Mouse (Mus musculus) heart, embryonic 16.5 days (tissue): ENCODE results near the gene Adamtsl1. TPM values are rescaled to one million over a fixed set of nuclear protein-coding genes. Genes with fewer than 3 reads are reported as not detected.

Experiments
- ATAC-seq: fragments of 200-750 bp; cut with Nextera tagmentation; replicated peaks from 2 replicates; pipeline ENCODE4 v1.8.0; 2017; ENCODE audit warnings: moderate number of reproducible peaks; ENCODE audit not compliant: insufficient read depth, low FRiP score; ENCODE audit errors: extremely low read depth
- H3K27ac ChIP-seq: fragments of 300-500 bp; sonication (generic); 2 replicates; pipeline ENCODE4 v1.5.1; 2014; ENCODE audit warnings: mild to moderate bottlenecking, low read length, control low read depth, moderate library complexity
- H3K27me3 ChIP-seq: fragments of 300-500 bp; sonication (generic); 2 replicates; pipeline ENCODE4 v1.6.1; 2014; ENCODE audit warnings: low read length, mixed read lengths; ENCODE audit not compliant: control insufficient read depth, insufficient read depth
- H3K36me3 ChIP-seq: fragments of 300-500 bp; sonication (generic); 2 replicates; pipeline ENCODE4 v1.6.1; 2014; ENCODE audit not compliant: control insufficient read depth, insufficient read depth
- H3K4me1 ChIP-seq: fragments of 300-500 bp; sonication (generic); 2 replicates; pipeline ENCODE4 v1.6.1; 2014; ENCODE audit warnings: low read length, mixed read lengths; ENCODE audit not compliant: control insufficient read depth, insufficient read depth
- H3K4me2 ChIP-seq: fragments of 300-500 bp; sonication (generic); 2 replicates; pipeline ENCODE4 v1.6.1; 2014; ENCODE audit warnings: low read depth, mild to moderate bottlenecking, control low read depth, low read length
- H3K4me3 ChIP-seq: fragments of 300-500 bp; sonication (generic); 2 replicates; pipeline ENCODE4 v1.5.1; 2014; ENCODE audit warnings: mild to moderate bottlenecking, control low read depth, low read length
- H3K9ac ChIP-seq: fragments of 300-500 bp; sonication (generic); 2 replicates; pipeline ENCODE4 v1.6.1; 2014; ENCODE audit warnings: low read length, control low read depth
- H3K9me3 ChIP-seq: fragments of 300-500 bp; sonication (generic); replicated peaks from 2 replicates; pipeline ENCODE4 v1.6.1; 2016; ENCODE audit warnings: low read length; ENCODE audit not compliant: control insufficient read depth
- WGBS: fragments of 180-500 bp; shearing (Covaris S2); extraction: QIAGEN DNeasy Blood & Tissue Kit; methylation state at CpG from one replicate; pipeline ENCODE4 v1.1.7; 2014; 5-methylcytosine and 5-hydroxymethylcytosine counted together
- polyA plus RNA-seq: library from polyadenylated mRNA; unstranded; fragments of >200 nt; fragmentation: Nextera tagmentation; extraction: Ambion mirVana; gene quantifications from 2 replicates; pipeline ENCODE4 v1.2.1, GENCODE M21; 2015

Adamtsl1 gene
- polyA plus RNA-seq, 1 experiment from 2014 or later, result 7.9 TPM

DNA sequence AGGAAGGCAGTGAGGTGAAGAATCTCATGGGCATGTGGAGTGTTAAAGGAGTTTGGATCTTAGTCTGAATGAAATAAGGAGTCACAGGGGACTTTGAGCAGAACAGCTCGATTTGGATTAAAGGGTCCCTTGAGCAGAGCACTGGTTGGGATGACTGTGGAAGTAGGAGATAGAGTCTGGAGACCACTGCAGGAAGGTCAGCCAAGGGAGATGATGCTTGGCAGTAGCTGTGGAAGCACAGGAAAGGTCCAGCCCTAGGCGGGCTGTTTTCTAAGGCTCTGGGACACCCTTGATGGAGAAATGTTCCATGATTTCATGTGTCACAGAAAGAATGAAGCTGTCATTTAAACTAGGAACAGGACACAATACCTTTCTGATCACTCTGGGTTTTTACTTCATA lies 689.3 kb downstream of the Adamtsl1 start:
- ATAC-seq, result no peak

DNA sequence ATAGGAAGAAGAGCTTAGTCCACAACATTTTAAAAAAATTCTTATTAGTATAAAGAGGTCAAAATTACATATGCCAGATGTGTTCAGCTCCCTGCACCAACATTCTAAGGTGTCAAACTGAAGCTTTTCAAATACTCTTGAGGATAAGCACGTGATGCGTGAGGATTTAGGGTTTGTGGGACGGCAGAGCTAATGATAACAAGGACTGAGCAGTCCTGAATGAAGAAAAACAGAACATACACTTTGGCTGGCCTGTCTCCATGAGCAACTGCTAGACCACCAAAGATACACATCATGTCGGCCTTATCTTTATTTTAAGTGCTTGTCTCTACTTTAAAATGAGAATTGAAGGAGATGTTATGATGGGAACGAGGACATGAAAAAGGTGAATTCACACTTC lies 710.9 kb downstream of the Adamtsl1 start:
- H3K4me1 ChIP-seq, result no peaks in the 10 kb centered on the region
- no peaks in the 10 kb centered on the region for H3K9me3 ChIP-seq
- no peak overlapping the region for H3K27ac ChIP-seq
- ATAC-seq, result no peak
- no peak overlapping the region for H3K4me2 ChIP-seq
- no peak overlapping the region for H3K4me3 ChIP-seq
- H3K27me3 ChIP-seq, result no peaks in the 10 kb centered on the region
- 45% methylated on average over 5 of the region's 5 CpGs for WGBS
- H3K9ac ChIP-seq, result no peak overlapping the region
- H3K36me3 ChIP-seq, result 0 out of 2 replicates have a peak, but pooled peaks cover 2% of the 10 kb centered on the region

More for the DNA sequence above, 689.3 kb downstream of the Adamtsl1 start:
- Histone ChIP-seq H3K4me2 (no peak overlapping the region), H3K4me3 (no peak overlapping the region), H3K36me3 (no peaks in the 10 kb centered on the region; the same call in 1 of the 2 replicates), H3K9me3 (no peaks in the 10 kb centered on the region), H3K9ac (no peak overlapping the region), H3K27ac (no peak overlapping the region), H3K4me1 (peaks cover 7% of the 10 kb centered on the region), H3K27me3 (no peaks in the 10 kb centered on the region)
- 55% methylated on average over 2 of the region's 2 CpGs for WGBS

GRCm38 (mm10) chr4:86227096-86227495 lies 713.1 kb downstream of the Adamtsl1 start:
- H3K36me3 ChIP-seq, result 0 out of 2 replicates have a peak, but pooled peaks cover 2% of the 10 kb centered on the region
- ATAC-seq, result no peak
- no peak overlapping the region for H3K4me3 ChIP-seq
- no peak overlapping the region for H3K27ac ChIP-seq
- no peak overlapping the region for H3K9ac ChIP-seq
- H3K4me1 ChIP-seq, result no peaks in the 10 kb centered on the region
- H3K4me2 ChIP-seq, result no peak overlapping the region
- no peaks in the 10 kb centered on the region for H3K9me3 ChIP-seq
- H3K27me3 ChIP-seq, result no peaks in the 10 kb centered on the region
- 75% methylated on average over 1 of the region's 1 CpGs for WGBS

DNA sequence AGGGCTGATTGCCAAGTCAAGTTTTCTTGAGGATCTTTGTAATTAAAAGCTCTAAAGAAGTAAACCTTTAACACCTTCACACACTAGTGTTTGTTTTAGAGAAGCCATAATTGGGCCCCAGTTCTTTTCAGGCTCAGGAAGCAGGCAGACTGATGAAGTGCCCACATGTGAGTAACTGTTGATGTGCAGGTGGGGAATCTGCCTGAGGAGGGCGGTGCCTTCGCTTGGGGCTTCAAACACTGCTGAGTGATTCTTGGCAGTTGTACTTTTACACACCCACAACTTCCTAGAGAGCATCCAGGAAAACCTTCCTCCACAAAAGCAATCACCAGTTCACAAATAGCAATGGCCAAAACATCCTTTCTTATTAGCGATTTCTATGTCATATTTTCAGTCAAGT lies 719.2 kb downstream of the Adamtsl1 start:
- no peaks in the 10 kb centered on the region for H3K27me3 ChIP-seq
- WGBS, result 64% methylated on average over 3 of the region's 3 CpGs
- H3K27ac ChIP-seq, result no peak overlapping the region
- no peak for ATAC-seq
- H3K4me2 ChIP-seq, result no peak overlapping the region
- H3K4me1 ChIP-seq, result no peaks in the 10 kb centered on the region
- no peaks in the 10 kb centered on the region for H3K36me3 ChIP-seq
- no peak overlapping the region for H3K4me3 ChIP-seq
- H3K9ac ChIP-seq, result no peak overlapping the region
- H3K9me3 ChIP-seq, result no peaks in the 10 kb centered on the region

GRCm38 (mm10) chr4:86241854-86242424 lies 728.0 kb downstream of the Adamtsl1 start:
- H3K27me3 ChIP-seq, result no peaks in the 10 kb centered on the region
- no peaks in the 10 kb centered on the region for H3K36me3 ChIP-seq
- H3K4me1 ChIP-seq, result no peaks in the 10 kb centered on the region
- ATAC-seq, result no peak
- WGBS, result 82% methylated on average over 2 of the region's 2 CpGs
- no peaks in the 10 kb centered on the region for H3K9me3 ChIP-seq
- H3K9ac ChIP-seq, result no peak overlapping the region
- H3K4me3 ChIP-seq, result no peak overlapping the region
- H3K27ac ChIP-seq, result no peak overlapping the region
- H3K4me2 ChIP-seq, result no peak overlapping the region

DNA sequence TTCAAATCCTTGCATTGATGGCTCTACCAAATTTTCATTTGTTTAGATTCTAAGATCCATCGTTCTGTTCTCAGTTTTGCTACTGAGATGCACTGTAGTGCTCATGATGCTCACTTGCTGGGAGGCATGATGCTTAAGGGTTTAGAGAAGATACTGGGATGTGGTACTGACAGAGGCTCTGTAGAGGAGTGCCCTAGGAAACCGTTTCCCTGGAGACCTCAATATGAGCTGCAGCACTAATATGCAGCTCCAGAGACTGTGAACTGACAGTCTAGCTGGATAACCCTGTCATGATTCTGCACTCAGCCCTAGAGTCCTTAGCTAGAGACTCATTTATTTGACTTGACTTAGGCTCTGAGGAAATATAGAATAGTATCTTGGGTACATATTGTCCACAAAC lies 756.1 kb downstream of the Adamtsl1 start:
- Histone ChIP-seq H3K4me3 (no peak overlapping the region), H3K9me3 (no peaks in the 10 kb centered on the region), H3K27me3 (no peaks in the 10 kb centered on the region), H3K36me3 (no peaks in the 10 kb centered on the region), H3K27ac (no peak overlapping the region), H3K4me1 (peaks cover 5% of the 10 kb centered on the region; the same call in 1 of the 2 replicates), H3K9ac (no peak overlapping the region), H3K4me2 (no peak overlapping the region)
- ATAC-seq, result no peak
- WGBS, result 69% methylated on average over 2 of the region's 2 CpGs

DNA sequence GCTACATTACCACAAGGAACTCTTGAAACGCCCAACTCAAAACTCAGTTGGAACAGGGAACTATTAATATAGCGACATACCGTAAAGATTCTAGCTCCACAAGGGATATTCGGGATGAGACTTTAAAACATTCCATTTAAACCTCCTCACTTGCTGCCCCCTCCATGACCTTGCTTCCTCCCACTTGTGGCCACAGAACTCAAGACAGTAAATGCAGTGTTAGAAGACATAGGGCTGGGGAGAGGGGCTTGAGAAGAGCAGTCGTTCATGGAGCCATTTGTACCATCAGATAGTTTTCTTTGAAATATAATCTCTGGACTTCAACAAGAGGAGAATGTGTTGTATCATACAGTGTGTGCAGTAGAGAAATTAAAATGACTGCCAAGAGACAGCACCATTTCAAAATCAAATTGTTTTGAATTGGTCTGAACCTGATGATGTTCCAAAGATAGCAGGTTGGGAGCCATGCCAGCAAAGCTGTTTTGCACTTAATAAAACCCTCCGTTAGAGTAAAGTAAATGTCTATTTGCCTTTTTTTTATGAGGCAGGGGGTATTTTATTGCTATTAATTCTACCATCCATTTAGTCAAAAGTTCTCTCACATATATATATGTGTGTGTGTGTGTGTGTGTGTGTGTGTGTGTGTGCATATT lies 759.9 kb downstream of the Adamtsl1 start:
- no peaks in the 10 kb centered on the region for H3K9me3 ChIP-seq
- no peak overlapping the region for H3K4me2 ChIP-seq
- H3K4me3 ChIP-seq, result no peak overlapping the region
- H3K4me1 ChIP-seq, result peaks cover 19% of the 10 kb centered on the region
- no peaks in the 10 kb centered on the region for H3K27me3 ChIP-seq
- no peaks in the 10 kb centered on the region for H3K36me3 ChIP-seq
- H3K27ac ChIP-seq, result no peak overlapping the region
- no peak overlapping the region for H3K9ac ChIP-seq
- ATAC-seq, result no peak
- 57% methylated on average over 6 of the region's 6 CpGs for WGBS

- 76% methylated on average over 2 of the region's 2 CpGs for WGBS
- H3K27ac ChIP-seq, result no peak overlapping the region
- H3K9ac ChIP-seq, result no peak overlapping the region
- H3K9me3 ChIP-seq, result no peaks in the 10 kb centered on the region
- ATAC-seq, result no peak
- H3K36me3 ChIP-seq, result no peaks in the 10 kb centered on the region
- H3K4me3 ChIP-seq, result no peak overlapping the region
- H3K27me3 ChIP-seq, result no peaks in the 10 kb centered on the region
- peaks cover 19% of the 10 kb centered on the region for H3K4me1 ChIP-seq
- no peak overlapping the region for H3K4me2 ChIP-seq
These were observed 760.7 kb downstream of the Adamtsl1 start for GRCm38 (mm10) chr4:86274663-86275062.

DNA sequence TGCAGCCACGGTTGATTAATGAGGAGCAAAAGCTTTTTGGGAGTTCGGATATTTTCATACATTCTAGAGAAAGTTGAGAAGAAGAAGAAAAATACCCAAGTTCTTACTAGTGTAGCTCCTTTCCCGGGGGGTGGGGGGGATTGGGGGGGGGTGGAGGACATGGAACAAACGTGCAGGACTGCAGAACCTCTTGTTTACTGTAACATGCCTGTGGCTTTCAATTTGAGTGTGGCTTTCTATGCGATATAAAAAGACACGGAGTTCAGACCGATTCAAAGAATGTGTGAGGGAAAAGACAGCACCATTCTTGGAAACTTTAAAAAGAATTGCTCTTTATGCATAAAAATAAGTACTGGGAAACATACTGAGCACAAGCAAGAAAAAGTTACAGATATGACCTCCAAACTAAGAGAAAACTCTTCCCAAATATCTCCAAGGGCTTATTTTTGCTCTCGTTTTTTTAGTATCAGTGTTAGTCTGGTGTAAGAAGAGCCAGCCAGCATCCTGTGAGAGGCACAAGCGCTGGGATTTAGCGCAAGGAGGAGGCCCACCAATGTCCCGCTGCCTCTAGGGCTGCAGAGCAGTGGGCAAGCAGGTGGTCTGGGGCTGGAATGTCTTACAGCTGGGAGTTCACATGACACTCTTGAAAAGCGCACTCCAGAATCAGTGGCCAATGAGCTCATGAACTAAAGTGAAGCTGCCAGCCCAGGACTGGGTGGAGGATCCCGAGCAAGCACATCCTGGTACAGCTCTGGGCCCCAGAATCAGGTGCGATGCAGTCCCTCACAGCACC lies 762.2 kb downstream of the Adamtsl1 start:
- H3K9ac ChIP-seq, result no peak overlapping the region
- H3K4me2 ChIP-seq, result no peak overlapping the region
- no peak overlapping the region for H3K27ac ChIP-seq
- H3K9me3 ChIP-seq, result no peaks in the 10 kb centered on the region
- H3K27me3 ChIP-seq, result no peaks in the 10 kb centered on the region
- 61% methylated on average over 14 of the region's 14 CpGs for WGBS
- ATAC-seq, result no peak; the same call in 1 of the 2 replicates
- no peaks in the 10 kb centered on the region for H3K36me3 ChIP-seq
- no peak overlapping the region for H3K4me3 ChIP-seq
- peaks cover 21% of the 10 kb centered on the region for H3K4me1 ChIP-seq
